8 mouse cellular contexts compared by ENCODE assay signal in the genomic region with DNA sequence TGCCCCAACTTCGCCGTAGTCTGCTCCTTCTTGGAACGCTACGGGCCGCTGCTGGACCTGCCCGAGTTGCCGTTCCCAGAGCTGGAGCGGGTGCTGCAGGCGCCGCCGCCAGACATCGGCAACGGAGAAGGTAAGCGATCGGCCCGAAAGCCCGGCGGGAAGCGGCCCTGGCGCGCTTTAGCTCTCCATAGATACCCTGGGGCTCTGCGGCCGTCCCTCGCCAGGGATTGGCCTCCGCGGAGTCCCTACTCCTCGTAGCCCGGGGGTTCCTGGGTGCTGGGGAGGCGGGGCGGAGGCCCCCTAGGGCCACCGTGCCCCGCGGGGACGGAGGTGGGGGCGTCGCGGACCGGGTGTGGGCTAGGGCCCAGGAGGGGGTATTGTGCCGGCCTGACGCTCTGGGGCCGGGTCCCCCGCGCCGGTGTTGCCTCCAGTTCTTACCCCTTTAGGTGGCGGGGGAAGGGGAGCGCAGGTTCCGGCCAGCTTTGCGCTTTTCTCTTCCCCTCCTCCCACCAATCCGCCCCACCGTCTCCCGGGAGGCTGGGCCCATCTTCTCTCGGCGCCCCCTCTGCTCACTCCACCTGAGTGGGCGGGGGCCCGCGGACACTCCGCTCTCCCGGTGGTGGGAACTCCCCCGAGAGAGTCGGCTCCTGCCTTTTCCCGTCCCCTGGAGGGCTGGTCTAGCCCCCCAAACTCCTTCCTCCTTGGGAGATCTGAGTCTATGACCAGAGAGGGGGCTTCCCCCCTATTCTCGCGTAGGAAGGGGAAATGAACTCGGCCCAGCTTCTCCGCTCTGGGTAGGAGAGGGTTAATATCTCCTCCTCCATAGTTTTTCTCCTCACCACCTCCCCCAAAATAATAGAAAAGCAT. TPM values are rescaled to one million over a fixed set of nuclear protein-coding genes. Genes with fewer than 3 reads are reported as not detected.
DNase-seq lines count a peak whose midpoint lies in the region; ATAC-seq and TF ChIP-seq lines count a peak whose summit lies in the region.

No protein-coding gene starts in this region.

- H3K4me1 ChIP-seq in embryonic facial prominence, embryonic 10.5 days, result peaks cover 14% of the 10 kb centered on the region
- H3K4me1 ChIP-seq in intestine, postnatal 0 days (replicated peaks; ENCODE audit: control insufficient read depth, insufficient read depth, low read length), result 0 out of 2 replicates have a peak, but pooled peaks cover 5% of the 10 kb centered on the region
- H3K4me1 ChIP-seq in limb, embryonic 12.5 days (replicated peaks), result peaks cover 10% of the 10 kb centered on the region
- H3K4me1 ChIP-seq in midbrain, embryonic 13.5 days (replicated peaks), result peaks cover 22% of the 10 kb centered on the region

- no peaks in the 10 kb centered on the region for H3K9me3 ChIP-seq in embryonic facial prominence, embryonic 10.5 days
- no peaks in the 10 kb centered on the region for H3K9me3 ChIP-seq in intestine, postnatal 0 days (ENCODE audit: control insufficient read depth)
- H3K9me3 ChIP-seq in limb, embryonic 12.5 days, result no peaks in the 10 kb centered on the region
- H3K9me3 ChIP-seq in midbrain, embryonic 13.5 days, result no peaks in the 10 kb centered on the region

- under 1% methylated on average over 64 of the region's 65 CpGs for WGBS in embryonic facial prominence, embryonic 10.5 days
- 1% methylated on average over 58 of the region's 65 CpGs for WGBS in intestine, postnatal 0 days
- WGBS in limb, embryonic 12.5 days, result under 1% methylated on average over 63 of the region's 65 CpGs
- 0% methylated on average over 49 of the region's 65 CpGs for WGBS in midbrain, embryonic 13.5 days

- no peak for TF ChIP-seq CTCF in intestine, postnatal 0 days (IDR thresholded peaks at IDR 0.05; ENCODE audit: low read depth)

- H3K4me2 ChIP-seq in intestine, postnatal 0 days (replicated peaks; ENCODE audit: low read depth), result peak overlapping the region; percentile 82
- peak overlapping the region; percentile 78 for H3K4me2 ChIP-seq in limb, embryonic 12.5 days
- H3K4me2 ChIP-seq in midbrain, embryonic 13.5 days (replicated peaks), result peak overlapping the region; percentile 77

- H3K9ac ChIP-seq in intestine, postnatal 0 days (ENCODE audit: low read depth, low read length), result peak overlapping the region; percentile 79
- peak overlapping the region; percentile 100 for H3K9ac ChIP-seq in limb, embryonic 12.5 days (replicated peaks)
- H3K9ac ChIP-seq in midbrain, embryonic 13.5 days (replicated peaks), result peak overlapping the region; percentile 100

- no peaks in the 10 kb centered on the region for H3K27me3 ChIP-seq in embryonic facial prominence, embryonic 10.5 days (replicated peaks; ENCODE audit: low read depth, poor library complexity, severe bottlenecking)
- H3K27me3 ChIP-seq in intestine, postnatal 0 days (replicated peaks; ENCODE audit: control insufficient read depth, insufficient read depth, low read length), result no peaks in the 10 kb centered on the region
- no peaks in the 10 kb centered on the region for H3K27me3 ChIP-seq in limb, embryonic 12.5 days
- H3K27me3 ChIP-seq in midbrain, embryonic 13.5 days, result no peaks in the 10 kb centered on the region

- peak; percentile 20 for ATAC-seq in granulocyte monocyte progenitor cell, adult 5-6 weeks (replicated peaks; ENCODE audit: poor library complexity, severe bottlenecking)
- ATAC-seq in intestine, postnatal 0 days, result peak; percentile 19
- ATAC-seq in limb, embryonic 12.5 days (ENCODE audit: insufficient number of reproducible peaks, insufficient read depth, low FRiP score, low TSS enrichment, low read depth), result peak; percentile 4
- peak; percentile 34 for ATAC-seq in midbrain, embryonic 13.5 days

- peak overlapping the region; percentile 99 for H3K27ac ChIP-seq in embryonic facial prominence, embryonic 10.5 days (replicated peaks)
- peak overlapping the region; percentile 95 for H3K27ac ChIP-seq in intestine, postnatal 0 days (ENCODE audit: low read depth, low read length)
- H3K27ac ChIP-seq in limb, embryonic 12.5 days, result peak overlapping the region; percentile 99
- H3K27ac ChIP-seq in midbrain, embryonic 13.5 days, result peak overlapping the region; percentile 99

- peak; percentile 29 to 68 for DNase-seq in urinary bladder, adult 18-20 months (ENCODE audit: low spot score in 2 of 2)
- DNase-seq in urinary bladder, postnatal 10 days (ENCODE audit: low spot score), result no peak
- DNase-seq in embryonic facial prominence, embryonic 10.5 days (ENCODE audit: low spot score), result peak; percentile 71
- peak; percentile 51 to 60 for DNase-seq in spleen, adult 18-20 months

- no peaks in the 10 kb centered on the region for H3K36me3 ChIP-seq in embryonic facial prominence, embryonic 10.5 days (replicated peaks)
- H3K36me3 ChIP-seq in intestine, postnatal 0 days (ENCODE audit: control insufficient read depth, insufficient read depth), result peaks cover 5% of the 10 kb centered on the region
- H3K36me3 ChIP-seq in limb, embryonic 12.5 days, result peaks cover 4% of the 10 kb centered on the region; the same call in 1 of the 2 replicates
- H3K36me3 ChIP-seq in midbrain, embryonic 13.5 days, result no peaks in the 10 kb centered on the region

- peak overlapping the region; percentile 99 for H3K4me3 ChIP-seq in embryonic facial prominence, embryonic 10.5 days
- peak overlapping the region; percentile 73 for H3K4me3 ChIP-seq in intestine, postnatal 0 days (ENCODE audit: low read depth, low read length)
- peak overlapping the region; percentile 99 for H3K4me3 ChIP-seq in limb, embryonic 12.5 days (replicated peaks)
- peak overlapping the region; percentile 100 for H3K4me3 ChIP-seq in midbrain, embryonic 13.5 days (replicated peaks)

RNA-seq across cellular contexts. Expression of a gene that starts 0.5 kb away (rescaled TPM):
- polyA plus RNA-seq in embryonic facial prominence, embryonic 10.5 days (2016; fragmentation: Nextera tagmentation; extraction: Ambion mirVana), result 26.2 and 27.0 TPM in 2 replicates
- total RNA-seq in granulocyte monocyte progenitor cell, adult 5-6 weeks (2014; fragmentation: Nextera tagmentation), result 21.9 and 33.3 TPM in 2 replicates
- total RNA-seq in granulocyte monocyte progenitor cell, adult 5-6 weeks (2017), result 35.8 and 38.3 TPM in 2 replicates
- polyA plus RNA-seq in intestine, postnatal 0 days (2015; fragmentation: Nextera tagmentation; extraction: Ambion mirVana), result 9.5 and 10.9 TPM in 2 replicates
- 33.6 and 34.3 TPM in 2 replicates for polyA plus RNA-seq in limb, embryonic 12.5 days (2016; fragmentation: Nextera tagmentation; extraction: Ambion mirVana)
- 35.6 and 40.9 TPM in 2 replicates for polyA plus RNA-seq in midbrain, embryonic 13.5 days (2015; fragmentation: Nextera tagmentation; extraction: Ambion mirVana)

RNA-seq across cellular contexts. Expression of a gene that starts 0.9 kb away (rescaled TPM):
- 35.9 and 38.0 TPM in 2 replicates for polyA plus RNA-seq in embryonic facial prominence, embryonic 10.5 days (2016; fragmentation: Nextera tagmentation; extraction: Ambion mirVana)
- 15.4 and 36.3 TPM in 2 replicates for total RNA-seq in granulocyte monocyte progenitor cell, adult 5-6 weeks (2014; fragmentation: Nextera tagmentation)
- 37.0 and 42.6 TPM in 2 replicates for total RNA-seq in granulocyte monocyte progenitor cell, adult 5-6 weeks (2017)
- polyA plus RNA-seq in intestine, postnatal 0 days (2015; fragmentation: Nextera tagmentation; extraction: Ambion mirVana), result 86.8 and 97.5 TPM in 2 replicates
- polyA plus RNA-seq in limb, embryonic 12.5 days (2016; fragmentation: Nextera tagmentation; extraction: Ambion mirVana), result 55.2 and 55.5 TPM in 2 replicates
- polyA plus RNA-seq in midbrain, embryonic 13.5 days (2015; fragmentation: Nextera tagmentation; extraction: Ambion mirVana), result 46.6 and 50.5 TPM in 2 replicates
